Mouse (Mus musculus) T-cell, adult 2 months (primary cell): ENCODE measurements around the gene Mapkap1.

ENCODE experiments used
- DNase-seq: peaks from one replicate; pipeline ENCODE4 v3.0.0; 2022; ENCODE audit warnings: low spot score

The Mapkap1 gene

DNA sequence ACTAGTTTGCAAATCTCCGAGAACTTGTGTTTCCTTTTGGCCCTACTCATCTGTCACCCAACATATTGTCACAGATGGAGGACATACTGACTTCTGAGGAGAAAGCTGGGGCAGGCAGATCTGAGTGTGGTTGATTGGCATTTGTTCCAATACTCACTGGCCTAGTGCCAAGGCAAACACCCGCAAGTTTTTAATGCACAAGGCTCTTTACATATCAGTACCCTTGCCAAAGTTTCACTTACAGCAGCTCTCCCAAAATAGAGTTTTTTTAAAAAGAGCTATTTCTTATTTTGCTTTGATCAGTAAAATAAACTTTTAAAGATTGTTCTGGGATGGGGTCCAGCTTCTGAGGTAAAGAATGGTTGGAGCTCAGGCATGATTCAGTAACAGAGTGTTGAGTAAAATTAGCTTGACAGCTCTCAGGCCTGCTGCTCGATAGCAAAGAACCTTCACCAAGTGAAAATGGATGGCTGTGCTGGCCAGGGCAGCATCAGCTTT, 125.3 kb downstream of the Mapkap1 start:
- no peak for DNase-seq

DNA sequence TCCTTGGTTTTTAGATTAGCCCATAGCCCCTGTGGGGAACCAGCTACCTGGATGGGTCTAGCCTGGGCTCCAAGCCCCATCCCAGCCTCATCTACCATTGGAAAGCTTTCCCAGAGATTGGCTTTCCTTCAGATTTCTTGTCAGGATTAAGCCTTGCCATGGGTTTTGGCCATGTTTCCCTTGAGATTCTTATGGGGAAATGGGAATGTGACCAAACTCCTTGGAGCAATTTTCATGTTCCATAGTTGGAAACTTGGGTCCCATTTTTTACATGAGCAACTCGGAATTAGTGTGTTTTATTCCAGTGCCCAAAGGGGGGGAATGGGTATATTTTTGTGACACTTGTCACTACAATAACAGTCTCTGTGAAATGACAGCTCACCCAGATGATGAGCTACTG, 125.8 kb downstream of the Mapkap1 start:
- DNase-seq = no peak

DNA sequence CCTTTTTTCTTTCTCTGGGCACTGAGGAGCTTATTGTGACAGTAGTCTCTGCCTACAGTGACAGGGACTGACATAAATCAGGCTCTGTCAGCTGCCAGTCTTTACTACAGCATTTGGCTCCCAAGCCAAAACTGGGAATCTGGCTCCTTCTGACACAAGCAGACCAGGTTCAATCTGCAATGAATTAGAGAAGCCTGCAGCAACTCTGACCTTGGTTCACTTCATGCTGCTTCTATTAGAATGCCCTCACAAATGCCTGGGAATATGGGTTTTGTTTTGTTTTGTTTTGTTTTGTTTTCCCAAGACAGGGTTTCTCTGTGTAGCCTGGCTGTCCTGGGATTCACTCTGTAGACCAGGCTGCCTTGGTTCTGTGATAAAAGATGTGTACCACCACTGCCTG, 126.7 kb downstream of the Mapkap1 start:
- DNase-seq = no peak

- no peak for DNase-seq
Observed at GRCm38 (mm10) chr2:34534996-34535395, 128.4 kb downstream of the Mapkap1 start.

DNA sequence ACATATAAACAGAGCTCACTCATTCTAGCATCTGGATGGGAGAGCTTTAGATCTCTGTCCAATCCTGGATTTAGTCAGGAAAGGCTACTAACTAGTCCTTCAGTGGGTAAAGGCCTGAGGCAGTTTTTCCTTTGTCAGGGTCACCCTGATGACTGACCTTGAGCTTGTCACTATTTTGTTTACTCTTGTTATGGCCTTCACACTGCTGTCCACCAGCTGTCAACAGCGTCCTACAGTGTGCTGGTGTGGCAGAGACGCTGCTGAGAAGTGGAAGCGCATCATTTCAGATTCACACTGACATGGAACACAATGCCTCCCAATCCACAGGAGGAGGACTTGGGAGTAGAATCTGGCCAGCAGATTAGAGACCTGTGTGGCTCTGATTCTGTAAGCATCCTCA, 130.8 kb downstream of the Mapkap1 start:
- DNase-seq = no peak

DNA sequence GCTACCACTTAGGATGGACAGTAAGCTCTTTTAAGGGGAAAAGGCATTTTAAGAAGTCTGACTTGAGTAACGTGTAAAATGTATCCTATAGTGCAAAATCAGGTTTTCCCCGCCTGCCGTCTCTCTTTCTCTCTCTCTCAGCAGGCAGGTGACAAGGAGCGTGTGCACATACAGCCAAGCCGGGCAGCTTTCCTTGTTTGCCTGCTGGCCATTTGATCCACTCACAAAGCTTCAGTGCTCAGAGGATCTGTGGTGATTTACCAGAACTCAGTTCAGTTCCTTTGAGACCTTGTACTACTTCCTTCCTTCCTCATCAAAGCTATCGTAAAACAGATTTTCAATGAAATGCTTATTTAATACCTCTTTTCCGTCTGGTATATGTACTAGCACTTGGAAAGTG, 137.0 kb downstream of the Mapkap1 start:
- no peak for DNase-seq

GRCm38 (mm10) chr2:34544021-34544420, 137.4 kb downstream of the Mapkap1 start:
- no peak for DNase-seq

DNA sequence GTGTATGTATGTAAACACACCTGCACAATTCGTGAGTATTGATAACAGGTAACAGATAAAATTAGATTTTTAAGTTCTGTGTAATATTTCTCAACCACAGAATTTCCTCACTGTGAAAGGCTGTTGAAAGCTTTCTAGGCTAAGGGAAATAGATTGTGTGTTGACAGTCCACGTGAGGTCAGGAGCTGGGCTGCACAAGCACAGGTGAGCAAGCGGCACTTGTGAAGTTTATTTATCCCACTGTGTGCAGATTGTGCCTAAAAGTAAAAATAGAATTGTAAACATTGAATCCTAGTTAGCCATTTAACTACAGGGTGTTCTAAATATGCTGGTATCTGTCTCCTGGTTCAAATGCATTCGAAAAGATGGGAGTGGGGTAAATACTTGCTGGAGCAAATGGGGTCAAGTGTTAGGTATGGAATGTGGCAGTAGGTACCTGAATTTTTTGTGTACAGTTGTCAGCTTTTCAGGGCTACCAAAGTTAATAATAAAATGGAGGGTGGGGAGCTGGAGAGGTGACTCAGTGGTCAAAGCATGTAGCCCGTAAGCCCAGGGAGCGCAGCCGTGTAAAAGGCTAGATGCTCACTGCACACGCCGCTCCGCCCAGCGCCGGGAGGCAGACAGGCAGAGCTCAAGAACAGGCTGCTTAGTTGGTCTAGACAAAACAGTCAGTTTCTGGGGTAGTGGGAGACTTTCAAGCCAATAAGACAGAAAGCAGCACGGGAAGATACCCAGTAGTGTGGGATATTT, 138.2 kb downstream of the Mapkap1 start:
- DNase-seq = no peak

- no peak for DNase-seq
Observed at GRCm38 (mm10) chr2:34546176-34546677, 139.7 kb downstream of the Mapkap1 start.

DNA sequence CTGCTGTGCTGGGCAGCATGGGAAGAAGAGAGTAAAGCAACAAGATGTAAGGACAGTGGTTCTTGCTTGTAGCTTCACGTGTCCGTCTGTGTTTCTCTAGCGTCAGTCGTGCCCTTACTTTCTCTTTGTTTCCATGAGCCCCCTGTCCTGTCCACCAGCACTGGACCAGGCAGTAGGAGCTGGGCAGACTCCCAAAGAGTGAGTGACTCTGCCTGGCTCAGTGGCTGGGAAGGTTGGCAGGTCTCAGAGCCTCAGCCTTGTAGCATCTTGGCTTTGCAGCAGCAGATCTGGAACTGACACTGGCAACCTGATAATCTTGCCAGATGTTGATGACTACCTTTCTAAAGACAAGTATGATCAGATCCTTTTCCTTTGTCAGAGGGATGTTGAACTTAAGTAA, 140.9 kb downstream of the Mapkap1 start:
- DNase-seq = no peak

GRCm38 (mm10) chr2:34548961-34549360, 142.4 kb downstream of the Mapkap1 start:
- DNase-seq = no peak

- DNase-seq = no peak
Observed at GRCm38 (mm10) chr2:34549469-34549868, 142.9 kb downstream of the Mapkap1 start.

GRCm38 (mm10) chr2:34552772-34553171, 146.2 kb downstream of the Mapkap1 start:
- no peak for DNase-seq

DNA sequence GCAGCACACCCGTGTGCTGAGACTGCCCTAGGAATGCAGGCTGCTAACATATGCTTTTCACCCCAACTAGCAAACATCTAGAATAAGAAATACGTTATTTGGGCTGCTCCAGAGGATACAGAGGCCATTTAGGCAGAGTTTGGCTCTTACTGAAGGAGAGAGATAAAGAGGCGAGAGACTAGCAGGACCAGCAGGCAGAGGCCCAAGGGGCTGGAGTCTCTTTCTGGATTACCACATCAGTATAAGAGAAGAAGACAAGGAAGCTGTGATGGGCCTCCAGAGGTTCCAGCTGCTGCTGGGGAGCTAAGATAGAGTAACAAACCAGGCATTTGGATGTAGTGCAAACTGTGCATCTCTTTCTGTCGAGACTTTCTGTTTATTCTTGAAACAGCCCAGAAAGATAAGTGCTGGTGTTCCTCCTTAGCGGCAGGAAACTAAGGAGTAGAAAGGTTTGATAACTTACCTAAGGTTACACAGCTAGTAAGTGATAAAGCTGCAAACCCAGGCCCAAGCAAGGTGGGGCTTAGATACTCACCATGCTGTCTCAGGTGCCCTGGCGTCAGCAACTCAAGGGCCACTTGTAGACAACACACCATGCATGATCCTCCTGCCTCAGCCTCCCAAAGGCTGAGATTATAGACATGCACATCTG, 147.1 kb downstream of the Mapkap1 start:
- DNase-seq = no peak

DNA sequence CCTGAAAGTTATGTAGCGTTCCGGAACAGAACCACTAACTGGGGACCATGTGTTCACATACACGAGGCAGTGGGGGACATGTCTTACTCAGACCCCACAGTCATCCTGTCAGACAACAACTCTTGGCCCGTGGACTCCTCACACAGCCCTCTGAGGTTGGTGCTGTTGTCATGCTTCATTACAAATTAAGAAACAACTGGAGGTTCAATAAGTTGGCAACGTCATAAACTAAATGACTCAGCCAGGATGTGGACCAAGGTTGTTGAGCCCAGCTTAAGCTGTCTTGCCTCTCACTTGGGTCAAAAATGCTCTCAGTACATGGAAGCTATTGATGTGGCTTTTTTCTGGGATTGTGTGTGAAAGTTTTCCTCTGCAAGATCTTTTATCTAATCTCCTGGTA, 153.6 kb downstream of the Mapkap1 start:
- DNase-seq = no peak

DNA sequence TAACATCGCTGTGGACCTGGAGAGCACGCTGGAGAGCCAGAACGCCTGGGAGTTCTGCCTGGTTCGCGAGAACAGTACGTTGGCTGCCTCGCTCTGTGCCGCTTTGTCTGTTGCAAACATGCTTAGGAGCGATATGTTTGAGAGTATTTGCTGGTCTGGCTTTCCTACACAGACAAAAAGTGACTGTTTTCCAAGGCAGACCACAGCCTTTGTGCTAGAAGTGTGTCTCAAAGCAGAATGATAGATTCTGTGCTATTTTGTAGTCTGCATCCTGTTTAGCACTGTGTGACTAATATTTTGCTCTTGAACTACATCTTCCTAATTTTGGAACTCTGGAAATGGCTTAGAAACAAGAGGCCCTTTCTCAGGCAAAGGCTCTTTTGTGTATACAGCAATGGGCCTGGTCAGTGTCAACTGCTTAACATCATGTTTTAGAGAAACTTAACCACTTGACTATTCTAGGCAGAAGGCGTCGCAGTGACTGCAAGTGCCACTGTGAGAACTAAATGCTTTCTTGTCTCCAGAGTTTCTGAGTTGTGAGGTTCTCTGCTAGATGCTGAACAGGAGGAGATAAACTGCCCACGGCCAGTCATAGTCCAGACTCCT, 156.6 kb downstream of the Mapkap1 start:
- DNase-seq = no peak

GRCm38 (mm10) chr2:34563865-34564264, 157.3 kb downstream of the Mapkap1 start:
- DNase-seq = no peak

GRCm38 (mm10) chr2:34566146-34566545, 159.6 kb downstream of the Mapkap1 start:
- DNase-seq = no peak

- no peak for DNase-seq
Observed at GRCm38 (mm10) chr2:34566601-34567000, 160.0 kb downstream of the Mapkap1 start.

DNA sequence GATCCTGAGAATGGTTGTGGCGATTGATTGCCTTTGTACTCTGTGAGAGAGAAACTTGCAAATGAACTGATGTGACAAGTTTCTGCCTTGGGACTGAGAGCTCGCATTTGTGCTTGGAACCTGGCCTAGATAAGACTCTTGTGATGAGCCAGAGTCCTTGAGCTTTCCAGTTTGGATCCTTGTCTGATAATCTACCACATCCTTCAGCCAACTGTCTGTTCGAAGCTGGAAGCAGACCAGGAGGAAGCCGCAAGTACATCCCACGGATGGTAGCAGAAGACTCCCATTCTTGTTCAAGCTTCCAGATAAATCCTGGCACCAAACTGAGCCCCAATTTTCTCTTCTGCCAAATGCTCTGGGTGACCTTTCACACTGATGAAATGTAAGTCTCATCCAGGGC, 162.6 kb downstream of the Mapkap1 start:
- DNase-seq = no peak

DNA sequence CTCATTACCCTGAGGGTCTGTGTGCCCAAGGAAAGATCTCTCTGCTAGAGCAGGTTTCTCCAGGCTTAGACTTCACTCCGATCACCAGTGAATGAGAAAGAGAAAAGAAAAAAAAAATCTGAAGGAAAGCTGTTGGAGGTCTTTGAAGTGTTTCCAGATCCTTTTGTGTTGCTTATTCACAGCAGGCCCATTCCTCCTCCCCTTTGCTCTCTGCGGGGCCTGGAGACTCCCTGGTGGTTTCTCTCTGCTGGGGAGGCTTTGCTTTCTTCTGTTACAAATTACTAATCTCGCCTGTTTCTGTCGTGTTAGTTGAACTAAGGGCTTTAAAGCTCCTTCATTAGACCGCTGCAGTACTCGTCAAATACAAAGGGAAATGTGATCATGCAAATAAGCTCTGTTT, 163.8 kb downstream of the Mapkap1 start:
- DNase-seq = no peak

- DNase-seq = no peak
Observed at GRCm38 (mm10) chr2:34571096-34571495, 164.5 kb downstream of the Mapkap1 start.

DNA sequence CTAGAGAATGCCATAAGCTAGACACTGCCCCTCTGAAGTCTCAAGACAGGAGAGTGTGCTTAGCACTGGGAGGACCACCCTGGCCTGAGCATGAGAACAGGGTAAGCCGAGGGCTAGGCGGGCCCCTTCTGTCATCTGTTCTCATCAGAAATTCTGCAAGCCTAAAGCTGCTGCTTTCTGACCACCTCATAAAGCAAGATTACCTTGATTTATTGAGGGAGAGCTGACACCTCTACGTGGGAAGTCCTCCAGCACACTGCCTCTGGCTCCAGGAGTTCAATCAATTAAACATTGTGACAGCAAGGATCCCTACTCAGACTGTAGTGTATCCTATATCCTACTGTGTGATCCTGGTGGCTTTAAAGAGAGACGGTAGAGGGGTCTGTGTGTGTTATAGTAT, 166.5 kb downstream of the Mapkap1 start:
- no peak for DNase-seq
